Mouse (Mus musculus): ENCODE data around the gene Srl.
"Not testable (repeated sequence)": the region's sequence is repeated elsewhere in the genome, so short reads cannot be mapped to it uniquely, and the experiment has no call there.

Gene Srl

GRCm38 (mm10) chr16:4541501-4542198 lies at the start of gene Srl:
Srl (minus strand) TSS chr16:4541816.
- peak; percentile 92 to 97 for DNase-seq (ENCODE audit: low read depth in 1 of 2, low spot score in 2 of 2)

GRCm38 (mm10) chr16:4590236-4590635 lies 48.6 kb upstream of the Srl start:
- DNase-seq (ENCODE audit: low read depth in 1 of 2, low spot score in 2 of 2) = no peak

GRCm38 (mm10) chr16:4587516-4588210 lies 46.0 kb upstream of the Srl start:
- no peak for DNase-seq (ENCODE audit: low read depth in 1 of 2, low spot score in 2 of 2)

- peak; percentile 94 to 95 for DNase-seq (ENCODE audit: low read depth in 1 of 2, low spot score in 2 of 2)
These were observed 45.0 kb upstream of the Srl start for GRCm38 (mm10) chr16:4586531-4587123.

GRCm38 (mm10) chr16:4585642-4586530 lies 44.3 kb upstream of the Srl start:
- no peak for DNase-seq (ENCODE audit: low read depth in 1 of 2, low spot score in 2 of 2)

- no peak for DNase-seq (ENCODE audit: low read depth in 1 of 2, low spot score in 2 of 2)
These were observed 42.8 kb upstream of the Srl start for GRCm38 (mm10) chr16:4584438-4584837.

GRCm38 (mm10) chr16:4583807-4584206 lies 42.2 kb upstream of the Srl start:
- DNase-seq (ENCODE audit: low read depth in 1 of 2, low spot score in 2 of 2) = no peak

GRCm38 (mm10) chr16:4581179-4581578 lies 39.6 kb upstream of the Srl start:
- DNase-seq (ENCODE audit: low read depth in 1 of 2, low spot score in 2 of 2) = not testable (repeated sequence)

- no peak for DNase-seq (ENCODE audit: low read depth in 1 of 2, low spot score in 2 of 2)
These were observed 37.0 kb upstream of the Srl start for GRCm38 (mm10) chr16:4578630-4579029.

GRCm38 (mm10) chr16:4576873-4577272 lies 35.3 kb upstream of the Srl start:
- no peak for DNase-seq (ENCODE audit: low read depth in 1 of 2, low spot score in 2 of 2)

- DNase-seq (ENCODE audit: low read depth in 1 of 2, low spot score in 2 of 2) = no peak
These were observed 34.4 kb upstream of the Srl start for GRCm38 (mm10) chr16:4576038-4576437.

- DNase-seq (ENCODE audit: low read depth in 1 of 2, low spot score in 2 of 2) = no peak
These were observed 29.1 kb upstream of the Srl start for GRCm38 (mm10) chr16:4570737-4571136.

GRCm38 (mm10) chr16:4567912-4568311 lies 26.3 kb upstream of the Srl start:
- peak in 1 of 2 experiments; percentile 70 for DNase-seq (ENCODE audit: low read depth in 1 of 2, low spot score in 2 of 2)

GRCm38 (mm10) chr16:4560145-4560952 lies 18.7 kb upstream of the Srl start:
- DNase-seq (ENCODE audit: low read depth in 1 of 2, low spot score in 2 of 2) = peak in 1 of 2 experiments; percentile 20

GRCm38 (mm10) chr16:4559715-4560144 lies 18.1 kb upstream of the Srl start, which contains the start of gene Tfap4:
Tfap4 (minus strand) TSS chr16:4559854.
- peak in 1 of 2 experiments; percentile 73 for DNase-seq (ENCODE audit: low read depth in 1 of 2, low spot score in 2 of 2)

- DNase-seq (ENCODE audit: low read depth in 1 of 2, low spot score in 2 of 2) = peak in 1 of 2 experiments; percentile 35
These were observed 17.5 kb upstream of the Srl start for GRCm38 (mm10) chr16:4558980-4559631.

- DNase-seq (ENCODE audit: low read depth in 1 of 2, low spot score in 2 of 2) = peak; percentile 71
These were observed 16.9 kb upstream of the Srl start for GRCm38 (mm10) chr16:4558384-4558979.

- peak in 1 of 2 experiments; percentile 25 for DNase-seq (ENCODE audit: low read depth in 1 of 2, low spot score in 2 of 2)
These were observed 16.3 kb upstream of the Srl start for GRCm38 (mm10) chr16:4557949-4558348.

- no peak for DNase-seq (ENCODE audit: low read depth in 1 of 2, low spot score in 2 of 2)
These were observed 15.5 kb upstream of the Srl start for GRCm38 (mm10) chr16:4557085-4557484.
